Mouse (Mus musculus): ENCODE measurements around the gene Bri3. TPM values are rescaled to one million over a fixed set of nuclear protein-coding genes. Genes with fewer than 3 reads are reported as not detected.

The Bri3 gene
- polyA plus RNA-seq, 1 experiment: 242 TPM

- H3K27ac ChIP-seq (ENCODE audit: insufficient read depth, low read depth, low read length): no peak overlapping the region
- H3K4me3 ChIP-seq (ENCODE audit: insufficient read depth, low read depth, low read length): no peak overlapping the region
- no peaks in the 10 kb centered on the region for H3K27me3 ChIP-seq (replicated peaks; ENCODE audit: control insufficient read depth, insufficient read depth, low read length)
- TF ChIP-seq POLR2A (IDR thresholded peaks at IDR 0.05; ENCODE audit: low read depth, low read length) (no peak), CTCF (conservative IDR thresholded peaks at IDR 0.05; ENCODE audit: insufficient read depth, insufficient read length, low read depth, low read length) (no peak)
- H3K4me1 ChIP-seq (ENCODE audit: control insufficient read depth, insufficient read depth, low read length): peaks cover 2% of the 10 kb centered on the region; the same call in 1 of the 2 replicates
- no peaks in the 10 kb centered on the region for H3K36me3 ChIP-seq (ENCODE audit: control insufficient read depth, insufficient read depth, low read length)
- WGBS: 75% methylated on average over 10 of the region's 10 CpGs
- DNase-seq: no peak
Observed at GRCm38 (mm10) chr5:144247307-144247706, 3.1 kb downstream of the Bri3 start.

DNA sequence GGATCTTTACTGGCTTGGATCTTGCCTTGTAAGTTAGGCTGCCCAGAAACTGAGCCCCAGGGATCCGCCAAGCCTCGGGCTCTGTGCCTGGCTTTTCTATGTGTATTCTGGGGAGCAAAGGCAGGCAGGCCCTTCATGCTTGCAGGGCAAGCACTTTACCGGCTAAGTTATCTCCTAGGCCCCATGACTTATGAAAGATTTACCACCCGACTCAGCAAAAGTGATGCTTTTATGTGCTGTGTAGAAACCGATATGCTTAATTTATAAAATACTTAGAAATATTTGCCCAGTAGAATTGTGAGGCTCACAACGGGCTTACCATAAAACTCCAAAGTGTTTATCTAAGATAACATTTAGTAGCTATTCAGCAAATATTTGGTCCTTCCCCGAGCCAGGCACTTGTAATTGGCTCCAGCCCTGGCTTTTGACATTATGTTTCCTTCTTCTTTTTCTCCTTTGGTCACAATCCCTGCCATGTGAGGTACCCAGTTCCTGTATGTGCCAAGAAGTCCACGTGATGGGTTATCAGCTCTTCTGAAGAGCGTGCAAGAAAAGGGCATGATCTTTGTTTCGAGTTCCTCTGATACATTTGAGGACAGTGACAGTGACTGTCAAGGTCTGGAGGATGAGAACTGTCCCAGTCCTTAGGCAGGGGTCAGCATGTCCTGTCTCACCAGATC is 3.8 kb downstream of the Bri3 start:
- Histone ChIP-seq H3K4me1 (ENCODE audit: control insufficient read depth, insufficient read depth, low read length) (peaks cover 2% of the 10 kb centered on the region; the same call in 1 of the 2 replicates), H3K4me3 (ENCODE audit: insufficient read depth, low read depth, low read length) (no peak overlapping the region), H3K27me3 (replicated peaks; ENCODE audit: control insufficient read depth, insufficient read depth, low read length) (no peaks in the 10 kb centered on the region), H3K27ac (ENCODE audit: insufficient read depth, low read depth, low read length) (no peak overlapping the region), H3K36me3 (ENCODE audit: control insufficient read depth, insufficient read depth, low read length) (no peaks in the 10 kb centered on the region)
- 53% methylated on average over 10 of the region's 10 CpGs for WGBS
- TF ChIP-seq POLR2A (IDR thresholded peaks at IDR 0.05; ENCODE audit: low read depth, low read length) (no peak), CTCF (conservative IDR thresholded peaks at IDR 0.05; ENCODE audit: insufficient read depth, insufficient read length, low read depth, low read length) (no peak)
- DNase-seq: peak; percentile 38

DNA sequence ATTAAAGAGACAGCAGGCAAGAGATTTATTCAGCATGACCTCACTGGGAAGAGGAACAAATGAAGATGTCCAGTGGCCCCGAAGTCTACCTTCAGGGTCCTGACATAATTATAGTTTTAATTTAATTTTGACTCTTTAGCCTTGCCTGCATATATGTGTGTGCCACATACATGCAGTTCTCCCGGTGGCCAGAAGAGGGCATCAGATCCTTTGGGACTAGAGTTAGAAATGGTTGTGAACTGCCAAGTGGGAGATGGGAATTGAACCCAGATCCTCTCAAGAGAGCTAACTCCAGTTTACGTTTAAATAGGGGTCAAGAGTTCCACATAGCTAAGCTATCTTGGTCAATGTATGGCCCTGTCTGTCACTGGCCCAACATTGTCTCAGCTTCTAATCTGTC is 5.6 kb downstream of the Bri3 start:
- H3K4me1 ChIP-seq (ENCODE audit: control insufficient read depth, insufficient read depth, low read length): peaks cover 2% of the 10 kb centered on the region; the same call in 1 of the 2 replicates
- 85% methylated on average over 3 of the region's 3 CpGs for WGBS
- peak; percentile 33 for TF ChIP-seq CTCF (conservative IDR thresholded peaks at IDR 0.05; ENCODE audit: insufficient read depth, insufficient read length, low read depth, low read length)
- TF ChIP-seq POLR2A (IDR thresholded peaks at IDR 0.05; ENCODE audit: low read depth, low read length): no peak
- H3K27me3 ChIP-seq (replicated peaks; ENCODE audit: control insufficient read depth, insufficient read depth, low read length): no peaks in the 10 kb centered on the region
- H3K36me3 ChIP-seq (ENCODE audit: control insufficient read depth, insufficient read depth, low read length): no peaks in the 10 kb centered on the region
- H3K4me3 ChIP-seq (ENCODE audit: insufficient read depth, low read depth, low read length): no peak overlapping the region
- no peak overlapping the region for H3K27ac ChIP-seq (ENCODE audit: insufficient read depth, low read depth, low read length)
- DNase-seq: no peak

DNA sequence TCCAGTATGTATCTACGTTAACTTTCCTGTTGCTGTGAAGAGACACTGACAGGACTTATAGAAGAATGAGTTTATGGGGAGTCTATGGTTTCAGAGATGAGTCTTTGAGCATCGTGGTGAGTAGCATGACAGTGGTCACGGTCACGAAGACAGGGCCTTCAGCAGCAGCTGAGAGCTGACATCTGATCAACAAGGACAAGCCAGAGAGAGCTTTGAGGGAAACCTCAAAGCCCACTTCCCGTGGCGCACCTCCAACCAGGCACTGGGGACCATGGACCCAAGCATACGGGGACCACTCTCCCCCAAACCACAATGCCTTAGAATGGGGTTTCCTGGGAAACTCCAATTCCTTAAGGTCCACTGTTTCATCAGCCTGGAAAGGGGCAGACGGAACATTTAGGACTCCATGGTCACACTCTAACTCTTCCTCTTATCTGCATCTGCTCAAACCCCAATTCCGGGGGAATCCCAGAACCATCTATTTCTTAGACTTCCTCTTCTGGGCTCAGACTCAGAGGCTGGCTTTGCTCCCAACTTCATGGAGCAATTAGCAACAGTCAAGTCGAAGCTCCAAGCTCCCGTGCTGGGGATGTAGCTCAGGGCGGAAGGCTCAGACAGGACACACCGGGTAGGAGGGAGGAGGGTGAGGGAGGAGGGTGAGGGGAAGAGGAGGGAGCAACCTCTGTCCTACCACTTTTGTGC is 7.8 kb downstream of the Bri3 start:
- no peak overlapping the region for H3K27ac ChIP-seq (ENCODE audit: insufficient read depth, low read depth, low read length)
- 80% methylated on average over 13 of the region's 13 CpGs for WGBS

DNA sequence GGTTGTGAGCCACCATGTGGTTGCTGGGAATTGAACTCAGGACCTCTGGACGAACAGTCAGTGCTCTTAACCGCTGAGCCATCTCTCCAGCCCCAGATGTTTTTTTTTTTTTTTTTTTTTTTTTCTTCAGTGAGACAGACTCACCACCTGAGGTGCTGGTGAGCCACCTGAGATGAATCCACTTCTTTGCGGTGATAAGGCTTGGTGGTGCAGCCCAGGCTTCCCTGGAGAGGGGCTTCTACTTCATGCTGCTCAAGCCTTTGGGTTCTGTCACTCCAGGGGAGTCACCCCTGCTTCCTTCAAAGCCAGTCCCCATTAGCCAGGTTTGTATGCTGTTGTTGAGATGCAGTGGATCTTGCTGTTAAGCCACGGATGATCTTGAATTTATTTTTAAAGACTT is 9.0 kb downstream of the Bri3 start:
- Histone ChIP-seq H3K4me1 (ENCODE audit: control insufficient read depth, insufficient read depth, low read length) (peaks cover 17% of the 10 kb centered on the region), H3K36me3 (ENCODE audit: control insufficient read depth, insufficient read depth, low read length) (no peaks in the 10 kb centered on the region), H3K27me3 (replicated peaks; ENCODE audit: control insufficient read depth, insufficient read depth, low read length) (no peaks in the 10 kb centered on the region), H3K4me3 (ENCODE audit: insufficient read depth, low read depth, low read length) (no peak overlapping the region), H3K27ac (ENCODE audit: insufficient read depth, low read depth, low read length) (no peak overlapping the region)
- TF ChIP-seq CTCF (conservative IDR thresholded peaks at IDR 0.05; ENCODE audit: insufficient read depth, insufficient read length, low read depth, low read length) (0 out of 2 replicates have a peak, but pooled peaks have one; percentile 8), POLR2A (IDR thresholded peaks at IDR 0.05; ENCODE audit: low read depth, low read length) (no peak)
- 71% methylated on average over 4 of the region's 4 CpGs for WGBS
- no peak for DNase-seq

More for the DNA sequence above, 7.8 kb downstream of the Bri3 start:
- DNase-seq: no peak
- Histone ChIP-seq H3K4me3 (ENCODE audit: insufficient read depth, low read depth, low read length) (no peak overlapping the region), H3K36me3 (ENCODE audit: control insufficient read depth, insufficient read depth, low read length) (no peaks in the 10 kb centered on the region), H3K27me3 (replicated peaks; ENCODE audit: control insufficient read depth, insufficient read depth, low read length) (no peaks in the 10 kb centered on the region), H3K4me1 (ENCODE audit: control insufficient read depth, insufficient read depth, low read length) (peaks cover 8% of the 10 kb centered on the region)
- TF ChIP-seq CTCF (conservative IDR thresholded peaks at IDR 0.05; ENCODE audit: insufficient read depth, insufficient read length, low read depth, low read length) (no peak), POLR2A (IDR thresholded peaks at IDR 0.05; ENCODE audit: low read depth, low read length) (no peak)

GRCm38 (mm10) chr5:144254122-144254810 is 10.0 kb downstream of the Bri3 start:
- no peaks in the 10 kb centered on the region for H3K36me3 ChIP-seq (ENCODE audit: control insufficient read depth, insufficient read depth, low read length)
- peaks cover 23% of the 10 kb centered on the region for H3K4me1 ChIP-seq (ENCODE audit: control insufficient read depth, insufficient read depth, low read length)
- peak; percentile 93 for DNase-seq
- no peak for TF ChIP-seq CTCF (conservative IDR thresholded peaks at IDR 0.05; ENCODE audit: insufficient read depth, insufficient read length, low read depth, low read length)
- no peak for TF ChIP-seq POLR2A (IDR thresholded peaks at IDR 0.05; ENCODE audit: low read depth, low read length)
- H3K4me3 ChIP-seq (ENCODE audit: insufficient read depth, low read depth, low read length): peak overlapping the region; percentile 39
- H3K27me3 ChIP-seq (replicated peaks; ENCODE audit: control insufficient read depth, insufficient read depth, low read length): no peaks in the 10 kb centered on the region
- WGBS: 28% methylated on average over 16 of the region's 16 CpGs
- peak overlapping the region; percentile 85 for H3K27ac ChIP-seq (ENCODE audit: insufficient read depth, low read depth, low read length)
